Mouse (Mus musculus) lung, adult 2 months (tissue): ENCODE data around the gene Erp27. TPM values are rescaled to one million over a fixed set of nuclear protein-coding genes. Genes with fewer than 3 reads are reported as not detected.
"Not testable (repeated sequence)": the region's sequence is repeated elsewhere in the genome, so short reads cannot be mapped to it uniquely, and the experiment has no call there.

Source experiments
- DNase-seq: peaks from one replicate; pipeline ENCODE4 v3.0.0; 2022
- H3K4me1 ChIP-seq: fragments of 200-500 bp; 2 replicates; pipeline ENCODE4 v1.6.1; 2011; ENCODE audit warnings: low read length; ENCODE audit not compliant: control insufficient read depth, insufficient read depth
- H3K4me3 ChIP-seq: fragments of 200-500 bp; replicated peaks from 2 replicates; pipeline ENCODE3; 2011; ENCODE audit warnings: low read depth, mild to moderate bottlenecking, control low read depth, low read length; ENCODE audit errors: extremely low read depth
- CTCF ChIP-seq: fragments of 200-500 bp; IDR thresholded peaks from 2 replicates; pipeline ENCODE4 v1.5.1; 2011; ENCODE audit warnings: mild to moderate bottlenecking, low read length, control low read depth; ENCODE audit not compliant: insufficient read depth
- POLR2A ChIP-seq: fragments of 200-500 bp; IDR thresholded peaks from 2 replicates; pipeline ENCODE4 v1.6.1; 2011; ENCODE audit warnings: low read depth, mild to moderate bottlenecking, control low read depth, low read length, borderline replicate concordance; ENCODE audit errors: extremely low read depth
- WGBS: fragments of 180-500 bp; shearing (Covaris S2); methylation state at CpG from one replicate; pipeline ENCODE4 v1.1.7; 2018; 5-methylcytosine and 5-hydroxymethylcytosine counted together
- polyA plus RNA-seq: library from polyadenylated mRNA; depleted of rRNA; stranded (reverse); fragments of >200 nt; gene quantifications from 2 replicates; pipeline ENCODE4 v1.2.3, GENCODE M21; 2012

The Erp27 gene
- polyA plus RNA-seq, 1 experiment, result 0.26 TPM

GRCm38 (mm10) chr6:136898222-136898621 is 23.8 kb downstream of the Erp27 start:
- peaks cover 7% of the 10 kb centered on the region; the same call in 1 of the 2 replicates for H3K4me1 ChIP-seq
- TF ChIP-seq CTCF (no peak), POLR2A (no peak)
- WGBS, result 31% methylated on average over 4 of the region's 4 CpGs
- DNase-seq, result no peak
- H3K4me3 ChIP-seq, result no peak overlapping the region

- 48% methylated on average over 4 of the region's 4 CpGs for WGBS
- DNase-seq, result no peak
- TF ChIP-seq POLR2A (no peak), CTCF (no peak)
- Histone ChIP-seq H3K4me1 (peaks cover 7% of the 10 kb centered on the region; the same call in 1 of the 2 replicates), H3K4me3 (no peak overlapping the region)
These were observed 24.2 kb downstream of the Erp27 start for GRCm38 (mm10) chr6:136897789-136898188.

GRCm38 (mm10) chr6:136894532-136895339 is 27.2 kb downstream of the Erp27 start:
- DNase-seq, result no peak
- TF ChIP-seq POLR2A, result no peak
- TF ChIP-seq CTCF, result no peak
- WGBS, result 27% methylated on average over 15 of the region's 15 CpGs

GRCm38 (mm10) chr6:136892002-136892401 is 30.0 kb downstream of the Erp27 start:
- no peak for TF ChIP-seq POLR2A
- TF ChIP-seq CTCF, result no peak
- 72% methylated on average over 2 of the region's 2 CpGs for WGBS
- H3K4me3 ChIP-seq, result no peak overlapping the region
- H3K4me1 ChIP-seq, result peaks cover 12% of the 10 kb centered on the region; the same call in 1 of the 2 replicates
- no peak for DNase-seq

More at GRCm38 (mm10) chr6:136894532-136895339, 27.2 kb downstream of the Erp27 start:
- Histone ChIP-seq H3K4me1 (peaks cover 7% of the 10 kb centered on the region; the same call in 1 of the 2 replicates), H3K4me3 (no peak overlapping the region)

GRCm38 (mm10) chr6:136889554-136889953 is 32.4 kb downstream of the Erp27 start:
- TF ChIP-seq POLR2A, result no peak
- TF ChIP-seq CTCF, result no peak

GRCm38 (mm10) chr6:136889067-136889466 is 32.9 kb downstream of the Erp27 start:
- TF ChIP-seq CTCF (no peak), POLR2A (no peak)
- no peak for DNase-seq
- peaks cover 7% of the 10 kb centered on the region; the same call in 1 of the 2 replicates for H3K4me1 ChIP-seq
- H3K4me3 ChIP-seq, result no peak overlapping the region
- WGBS, result 87% methylated on average over 6 of the region's 6 CpGs

More at GRCm38 (mm10) chr6:136889554-136889953, 32.4 kb downstream of the Erp27 start:
- 69% methylated on average over 6 of the region's 6 CpGs for WGBS
- H3K4me1 ChIP-seq, result peaks cover 7% of the 10 kb centered on the region; the same call in 1 of the 2 replicates
- H3K4me3 ChIP-seq, result no peak overlapping the region
- no peak for DNase-seq

GRCm38 (mm10) chr6:136887854-136888253 is 34.1 kb downstream of the Erp27 start:
- TF ChIP-seq CTCF (no peak), POLR2A (no peak)
- whole genome bisulfite sequencing, result 36% methylated on average over 9 of the region's 9 CpGs
- H3K4me1 ChIP-seq, result peaks cover 7% of the 10 kb centered on the region; the same call in 1 of the 2 replicates
- no peak overlapping the region for H3K4me3 ChIP-seq
- no peak for DNase-seq

- DNase-seq, H3K4me1 ChIP-seq, H3K4me3 ChIP-seq: not testable (repeated sequence)
- WGBS, result 45% methylated on average over 1 of the region's 1 CpGs
These were observed 37.2 kb downstream of the Erp27 start for GRCm38 (mm10) chr6:136884766-136885165.

GRCm38 (mm10) chr6:136883961-136884360 is 38.0 kb downstream of the Erp27 start:
- DNase-seq, result no peak
- H3K4me3 ChIP-seq, result no peak overlapping the region
- 77% methylated on average over 6 of the region's 6 CpGs for WGBS
- H3K4me1 ChIP-seq, result peaks cover 7% of the 10 kb centered on the region; the same call in 1 of the 2 replicates
- TF ChIP-seq POLR2A (no peak), CTCF (no peak)

GRCm38 (mm10) chr6:136883431-136883915 is 38.5 kb downstream of the Erp27 start:
- Histone ChIP-seq H3K4me1 (peaks cover 5% of the 10 kb centered on the region; the same call in 1 of the 2 replicates), H3K4me3 (no peak overlapping the region)
- TF ChIP-seq POLR2A, result no peak
- no peak for TF ChIP-seq CTCF
- no peak for DNase-seq
- 61% methylated on average over 3 of the region's 3 CpGs for WGBS
